Mouse (Mus musculus): ENCODE measurements around the gene 7530416G11Rik.

The 7530416G11Rik gene

DNA sequence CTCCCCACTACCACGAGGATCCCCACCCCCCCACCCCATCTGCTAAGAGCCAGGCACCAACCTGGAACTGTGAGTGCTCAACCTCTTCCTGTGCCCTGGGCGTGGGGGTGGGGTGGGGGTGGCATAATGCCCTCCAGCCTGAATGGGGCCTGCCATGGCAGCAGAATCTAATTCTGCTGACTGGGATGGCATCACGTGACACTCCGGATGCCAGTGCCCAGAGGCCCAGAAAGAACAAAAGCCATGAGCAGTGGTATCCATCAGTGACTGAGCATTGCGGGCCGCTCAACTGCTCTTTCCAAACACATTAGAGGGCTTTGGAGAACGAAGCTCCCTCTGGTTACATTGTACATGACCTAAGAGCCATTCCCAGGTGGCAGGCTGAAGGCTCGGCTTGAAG lies at the start of gene 7530416G11Rik:
Gene 7530416G11Rik, minus strand, starts transcription at position 101 of the 400 bp plus-strand sequence.
- no peak for DNase-seq (ENCODE audit: low read depth, low spot score)

DNA sequence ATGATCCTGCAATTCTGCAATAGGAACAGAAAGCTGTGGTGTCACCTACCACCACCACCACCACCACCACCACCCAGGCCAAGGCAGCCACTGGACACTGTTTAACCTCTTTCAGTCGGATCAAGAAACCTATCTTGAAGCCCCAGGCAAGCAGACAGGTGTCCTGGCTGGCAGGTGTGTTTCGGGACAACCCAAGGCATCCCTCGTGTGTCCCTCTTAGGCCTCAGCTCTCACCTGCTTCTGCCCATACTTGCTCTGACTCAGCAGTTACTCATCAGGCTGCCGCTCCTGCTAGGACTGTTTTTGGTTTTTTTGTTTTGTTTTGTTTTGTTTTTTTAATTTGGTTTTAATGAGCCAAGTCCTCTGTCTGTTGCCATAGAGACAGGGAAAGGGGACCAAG lies 43.5 kb upstream of the 7530416G11Rik start:
- no peak for DNase-seq (ENCODE audit: low read depth, low spot score)

DNA sequence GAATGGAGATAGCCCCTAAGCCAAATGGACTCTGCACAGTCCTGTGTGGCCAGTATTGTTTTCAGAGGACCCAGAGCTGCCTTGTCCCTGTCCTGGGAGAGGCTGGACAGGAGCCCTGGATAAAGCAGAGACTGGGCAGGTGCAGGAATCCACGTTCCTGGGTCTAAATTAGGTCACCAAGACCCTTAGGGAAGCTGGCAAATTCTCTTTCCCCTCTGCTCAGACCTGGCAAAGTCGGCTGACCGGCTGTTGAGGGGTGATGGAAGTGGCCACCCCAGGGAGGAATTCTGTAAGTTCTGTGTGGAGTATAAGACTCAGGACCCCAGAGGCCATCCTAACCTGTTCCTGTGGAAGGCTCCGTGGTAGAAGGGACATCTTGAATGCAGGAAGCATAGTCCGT lies 42.3 kb upstream of the 7530416G11Rik start:
- DNase-seq (ENCODE audit: low read depth, low spot score): no peak

DNA sequence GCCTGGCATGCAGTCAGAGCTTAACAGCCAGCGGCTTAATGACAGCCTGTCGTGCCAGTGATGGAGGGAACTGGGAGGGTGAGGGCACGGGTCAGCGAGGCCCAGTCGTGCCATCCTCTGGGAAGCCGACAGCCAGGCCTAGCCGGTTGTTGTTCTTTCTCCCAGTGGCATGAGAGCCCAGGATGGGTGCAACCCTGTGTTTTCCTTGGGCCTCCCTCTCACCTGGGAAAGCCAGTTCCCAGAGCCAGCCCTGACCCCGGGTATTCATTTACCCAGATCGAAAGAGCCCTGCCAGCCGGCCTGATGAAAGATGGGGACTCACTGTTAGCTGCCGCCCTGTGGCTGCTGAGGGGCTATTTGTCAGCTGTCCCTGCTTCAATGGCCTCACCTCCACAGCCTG lies 35.1 kb upstream of the 7530416G11Rik start:
- no peak for DNase-seq (ENCODE audit: low read depth, low spot score)

DNA sequence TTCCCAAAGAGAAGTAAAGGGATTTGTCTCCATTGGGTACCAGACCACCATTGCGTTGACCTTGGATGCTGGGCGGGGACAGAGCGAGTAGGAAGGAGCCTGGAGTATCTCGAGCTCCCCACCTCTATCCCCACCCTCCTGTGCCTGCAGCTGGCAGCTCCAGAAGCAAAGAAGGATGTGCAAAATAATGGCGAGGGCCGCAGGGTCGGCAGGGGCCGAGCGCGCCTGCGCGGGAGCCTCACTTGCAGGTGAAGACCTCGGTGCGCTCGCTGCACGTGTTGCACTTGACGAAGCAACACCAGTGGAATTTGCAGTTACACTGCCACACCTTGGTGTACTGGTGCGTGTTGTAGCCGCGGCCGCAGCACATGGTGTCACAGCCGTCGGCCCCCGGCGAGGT lies 34.1 kb upstream of the 7530416G11Rik start:
- peak; percentile 39 for DNase-seq (ENCODE audit: low read depth, low spot score)

DNA sequence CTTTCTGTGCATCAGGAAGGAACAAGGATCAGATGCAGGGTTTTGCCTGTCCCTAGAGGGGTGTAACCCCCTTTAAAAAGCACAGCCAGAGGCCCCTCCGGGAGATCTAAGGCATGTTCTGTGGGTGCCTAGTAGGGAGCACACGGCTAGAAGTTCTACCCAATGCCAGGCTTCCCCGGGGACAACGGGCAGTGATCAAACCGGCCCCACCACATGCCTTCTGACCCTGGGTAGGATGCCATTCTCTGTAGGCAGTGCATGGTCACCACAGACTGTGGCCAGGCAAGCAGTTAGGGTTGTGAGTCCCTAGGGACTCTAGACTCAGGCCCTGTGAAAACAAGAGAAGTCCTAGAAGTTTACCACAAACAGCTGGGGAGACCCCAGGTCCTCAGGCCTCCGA lies 31.6 kb upstream of the 7530416G11Rik start:
- no peak for DNase-seq (ENCODE audit: low read depth, low spot score)

DNA sequence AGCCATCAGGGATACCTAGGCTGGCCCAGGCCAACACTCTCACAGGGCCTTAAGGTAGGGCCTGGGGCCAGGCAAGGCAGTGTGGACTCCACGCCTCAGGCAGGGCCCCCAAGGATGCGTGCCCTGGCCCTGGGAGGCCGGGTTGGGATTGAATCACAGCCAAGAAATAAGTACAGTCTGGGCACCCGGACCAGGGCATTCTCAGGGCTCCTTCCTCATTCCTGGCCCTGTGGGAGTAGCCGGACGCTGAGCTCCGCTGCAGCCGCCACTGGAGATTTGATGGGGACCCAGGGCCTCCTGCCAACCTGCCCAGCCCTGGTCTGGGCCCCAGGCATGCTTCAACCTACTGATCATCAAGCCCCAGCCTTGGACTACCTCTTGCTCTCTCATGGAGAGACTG lies 31.2 kb upstream of the 7530416G11Rik start:
- no peak for DNase-seq (ENCODE audit: low read depth, low spot score)

DNA sequence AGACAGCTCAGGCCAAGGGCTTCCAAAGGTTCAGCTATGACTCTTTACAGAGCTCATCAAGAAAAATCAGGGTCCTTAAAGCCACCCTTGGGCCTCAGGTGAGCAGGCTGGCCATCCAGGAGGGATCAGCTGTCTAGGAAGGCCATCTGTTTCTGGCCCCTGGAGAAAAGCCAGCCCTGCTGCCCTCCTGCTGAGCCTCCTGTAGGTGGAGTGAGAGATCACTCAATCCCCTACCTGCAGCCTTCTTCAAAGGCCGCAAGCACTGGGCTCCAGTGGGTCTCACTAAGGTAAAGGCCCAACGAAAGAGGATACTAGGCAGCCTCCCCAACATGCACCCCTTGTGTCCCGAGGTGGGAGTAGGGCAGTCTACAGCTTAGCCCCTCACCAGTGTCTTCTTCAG lies 29.0 kb upstream of the 7530416G11Rik start:
- no peak for DNase-seq (ENCODE audit: low read depth, low spot score)

DNA sequence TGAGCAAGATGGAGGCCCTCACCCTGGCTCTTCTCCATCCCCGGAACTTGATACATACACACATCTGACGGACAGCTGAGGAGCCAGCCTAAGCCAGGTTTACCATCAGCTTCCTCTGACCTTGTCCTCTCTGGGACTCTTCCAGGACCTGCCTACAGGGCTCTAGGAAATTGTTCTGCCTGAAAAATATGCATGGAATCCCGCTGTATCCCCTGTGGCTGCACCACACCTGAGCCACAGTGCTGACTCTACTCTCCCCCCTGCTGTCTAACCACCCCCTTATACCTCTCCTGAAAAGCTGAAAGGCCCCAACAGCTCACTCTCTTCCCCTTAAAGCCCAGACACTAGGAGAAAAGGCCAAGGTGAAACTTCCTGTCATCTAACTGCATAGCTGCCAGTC lies 26.9 kb upstream of the 7530416G11Rik start:
- peak; percentile 35 for DNase-seq (ENCODE audit: low read depth, low spot score)

DNA sequence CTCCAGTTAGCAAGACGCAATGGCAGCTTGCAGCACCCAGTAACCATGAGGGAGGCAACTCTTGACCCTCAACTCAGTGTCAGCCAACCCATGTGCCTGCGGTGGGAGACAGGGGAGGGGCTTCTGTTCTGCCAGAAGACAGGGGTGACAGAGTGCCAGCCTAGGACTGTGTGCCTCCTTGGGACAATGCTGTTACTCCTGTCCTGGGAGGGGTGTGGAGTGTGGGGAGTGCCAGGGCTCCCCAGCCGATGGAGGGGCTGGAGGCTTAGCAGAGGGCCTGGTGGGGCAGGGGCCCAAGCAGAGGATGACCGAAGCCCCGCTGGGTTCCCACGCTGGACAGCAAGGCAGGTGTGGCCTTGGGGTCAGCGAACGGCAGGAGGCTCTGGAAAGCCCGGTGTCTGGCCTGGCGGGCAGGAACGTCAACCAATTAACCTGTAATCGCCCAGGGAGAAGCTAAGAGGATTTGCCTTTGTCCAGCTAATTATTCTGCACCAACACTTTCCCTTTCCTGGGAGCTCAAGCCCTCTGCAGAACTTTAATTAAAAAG lies 21.4 kb upstream of the 7530416G11Rik start:
- DNase-seq (ENCODE audit: low read depth, low spot score): no peak

DNA sequence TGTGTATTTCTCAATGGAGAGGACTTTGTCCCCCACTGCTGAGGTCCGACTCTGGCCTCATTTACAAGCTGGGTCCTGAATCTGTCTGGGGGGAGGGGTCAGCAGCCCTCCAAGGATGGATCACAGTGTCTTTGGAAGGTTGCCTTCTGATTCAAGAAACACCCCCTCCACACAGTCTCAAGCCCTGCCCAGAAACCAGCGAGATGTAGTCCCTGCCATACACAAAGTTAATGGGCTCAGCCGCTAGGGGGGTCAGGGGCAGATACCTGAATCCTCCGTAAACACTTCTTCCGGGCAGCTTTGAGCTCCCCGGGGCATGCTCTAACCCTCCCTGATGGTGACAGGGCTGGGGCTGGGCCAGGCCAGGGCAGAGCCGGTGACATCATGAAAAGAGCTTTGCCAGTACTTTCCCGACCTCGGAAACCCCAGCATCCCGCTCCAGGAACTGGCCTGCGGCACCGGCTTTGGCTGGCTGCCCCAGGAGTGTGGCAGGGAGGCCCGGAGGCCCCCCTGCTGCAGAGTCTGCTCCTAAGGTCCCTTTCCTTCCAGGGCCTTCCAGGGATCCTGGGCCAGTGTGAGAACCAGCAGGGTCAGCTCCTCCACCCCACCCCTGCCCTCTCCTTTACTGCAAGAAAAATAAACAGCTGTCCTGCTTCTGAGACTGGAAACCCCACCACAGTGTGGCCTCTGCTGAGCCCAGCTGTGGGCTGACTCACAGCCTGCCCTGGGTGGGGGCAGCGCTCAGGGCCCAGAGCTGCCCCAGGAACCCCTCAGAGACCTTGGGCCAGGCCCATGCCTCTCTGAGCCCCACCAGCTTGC lies 20.4 kb upstream of the 7530416G11Rik start:
- DNase-seq (ENCODE audit: low read depth, low spot score): peak; percentile 51

DNA sequence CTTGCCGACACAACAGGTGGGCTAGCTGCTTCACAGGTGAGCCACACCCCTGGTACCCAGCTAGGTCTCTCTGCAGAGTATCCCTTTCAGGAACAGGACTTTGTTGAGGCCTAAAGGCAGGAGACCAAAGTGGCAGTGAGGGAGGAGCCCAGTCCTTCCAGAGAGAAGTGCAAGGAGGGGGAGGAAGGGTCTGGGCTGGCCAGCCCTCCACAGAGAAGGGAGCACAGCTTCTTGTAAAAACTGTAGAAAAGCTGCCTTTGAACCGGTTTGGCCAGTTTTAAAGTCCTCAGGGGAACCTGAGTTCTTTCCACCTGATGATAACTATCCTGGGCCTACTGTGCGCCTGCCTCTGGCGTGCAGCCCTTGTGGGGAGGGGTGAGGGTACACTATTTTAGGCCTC lies 16.4 kb upstream of the 7530416G11Rik start:
- DNase-seq (ENCODE audit: low read depth, low spot score): no peak

DNA sequence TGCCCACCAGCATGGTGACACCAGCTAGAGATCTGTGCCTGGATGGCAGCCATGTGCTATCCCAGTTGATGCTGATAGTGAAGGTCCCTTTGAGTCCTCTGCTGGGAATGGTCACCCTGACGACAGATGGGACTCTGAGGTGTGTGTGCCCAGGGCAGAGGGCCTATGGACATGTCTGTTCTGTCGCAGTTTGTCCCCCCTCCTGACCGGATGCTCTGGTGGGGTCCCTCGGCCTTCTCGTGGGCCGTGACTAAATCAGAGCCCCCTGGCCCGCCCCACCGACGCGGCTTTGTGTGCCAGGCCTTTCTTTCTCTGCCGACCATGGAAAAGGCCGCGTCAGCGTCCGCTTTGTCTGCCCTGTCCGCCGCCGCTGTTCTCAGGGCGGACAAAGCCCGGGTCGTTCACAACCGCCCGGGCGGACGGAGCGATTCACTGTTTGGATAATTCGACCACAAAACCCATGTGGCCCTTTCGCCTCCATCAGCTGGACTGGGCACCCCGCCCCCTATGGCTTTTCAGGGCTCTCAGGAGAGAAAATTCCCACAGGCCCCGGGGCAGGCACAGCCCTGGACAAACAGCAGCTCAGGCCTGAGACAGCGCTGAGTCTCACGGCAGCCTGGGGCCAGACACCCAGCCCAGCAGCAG lies 4.5 kb upstream of the 7530416G11Rik start:
- DNase-seq (ENCODE audit: low read depth, low spot score): no peak

DNA sequence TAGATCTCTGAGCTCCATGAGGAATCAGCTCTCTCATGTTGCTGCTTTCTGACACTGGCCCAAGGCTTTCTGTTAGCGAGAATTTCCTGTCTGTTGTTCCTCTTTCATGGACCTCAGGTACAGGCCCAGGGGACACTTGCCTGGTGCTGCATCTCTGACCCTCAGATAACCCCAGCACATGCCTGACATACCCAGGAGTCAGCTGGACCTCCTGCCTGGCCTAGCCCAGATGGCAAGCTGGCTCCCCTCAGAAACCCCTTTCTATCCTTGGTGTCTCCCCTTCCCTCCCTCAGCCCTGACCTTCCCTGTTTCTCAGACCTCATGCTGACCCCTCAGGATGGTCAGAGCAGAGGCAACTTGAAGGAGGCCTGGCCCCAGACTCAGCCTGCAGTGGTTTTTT lies 3.7 kb upstream of the 7530416G11Rik start:
- DNase-seq (ENCODE audit: low read depth, low spot score): no peak

DNA sequence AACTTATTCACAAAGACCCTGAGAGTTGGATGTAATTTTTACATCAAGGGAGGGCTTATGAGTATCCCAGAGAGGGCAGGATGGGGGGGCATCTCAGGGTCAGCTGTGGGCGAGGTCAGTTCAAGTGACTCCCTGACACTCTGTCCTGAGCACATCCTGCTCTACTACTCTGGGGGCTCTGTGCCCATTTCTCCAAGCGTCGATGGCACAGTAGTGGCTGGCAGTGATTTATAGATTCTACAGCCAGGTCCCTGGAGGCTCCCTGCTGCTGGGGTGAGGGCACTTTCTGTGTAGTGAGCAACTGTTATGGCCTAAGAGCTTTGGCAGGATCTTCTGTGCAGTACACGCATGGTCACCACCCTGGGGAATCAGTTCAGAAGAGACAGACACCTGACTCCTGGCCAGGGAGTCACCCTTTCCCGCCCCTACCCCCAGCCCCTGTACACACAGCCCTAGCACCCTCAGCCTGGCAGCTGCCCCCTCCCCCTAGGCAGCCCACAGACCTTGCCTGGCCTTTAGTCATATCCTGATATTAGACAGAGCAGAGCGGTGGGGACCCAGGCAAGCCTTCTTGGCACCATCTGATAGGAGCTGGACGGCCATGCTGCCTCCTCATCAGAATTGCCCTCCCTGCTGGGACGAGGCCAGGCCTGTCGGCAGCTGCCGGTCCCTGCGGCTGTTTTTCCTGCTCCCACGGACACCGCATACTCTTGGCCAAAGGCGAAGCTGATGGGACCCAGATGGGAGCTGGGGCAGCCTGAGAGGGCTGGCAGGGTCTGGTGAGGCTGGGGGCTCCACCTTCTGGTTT lies 2.3 kb upstream of the 7530416G11Rik start:
- DNase-seq (ENCODE audit: low read depth, low spot score): no peak

DNA sequence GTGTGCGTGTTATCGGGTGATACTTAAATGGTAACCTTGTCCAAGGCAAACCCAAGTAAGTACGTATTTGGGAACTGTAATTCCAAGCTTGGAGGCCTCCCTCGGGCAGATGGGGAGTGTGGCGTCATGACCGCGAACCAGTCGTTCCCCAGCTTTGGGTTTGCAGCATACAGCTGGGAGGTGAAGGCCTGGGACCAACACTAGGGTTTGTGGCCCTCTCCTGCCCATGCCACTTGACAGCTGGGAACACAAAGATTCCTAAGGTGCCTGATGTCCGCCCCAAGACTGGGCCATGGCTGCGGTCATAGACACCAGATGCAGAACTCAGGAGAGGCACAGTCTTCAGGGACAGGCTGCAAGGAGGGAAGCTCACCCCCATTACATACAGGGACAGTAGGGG lies 2.8 kb downstream of the 7530416G11Rik start:
- no peak for DNase-seq (ENCODE audit: low read depth, low spot score)

DNA sequence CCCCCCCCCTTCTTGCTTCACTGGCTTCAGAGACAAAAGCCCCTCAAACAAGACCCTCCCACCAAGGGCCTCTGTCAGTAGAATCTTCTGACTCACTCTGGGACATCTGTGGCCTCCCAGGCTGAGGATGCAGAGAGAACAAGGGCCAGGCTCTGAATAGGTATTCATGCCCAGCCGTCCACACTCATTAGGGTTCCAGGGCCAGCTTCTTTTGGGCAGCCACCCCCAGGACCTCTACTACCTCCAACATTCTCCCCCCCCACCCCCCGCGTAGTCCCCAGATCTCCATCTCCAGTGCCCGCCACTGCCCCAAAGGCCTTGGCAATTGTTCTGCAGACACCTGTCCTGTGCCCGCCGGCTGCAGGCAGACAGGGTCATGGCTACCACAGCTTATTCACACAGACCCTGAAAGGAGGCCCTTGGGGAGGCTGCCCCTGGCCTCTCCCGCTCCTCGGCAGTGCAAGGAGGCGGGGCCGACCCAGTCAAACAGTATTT lies 5.0 kb downstream of the 7530416G11Rik start:
- no peak for DNase-seq (ENCODE audit: low read depth, low spot score)

DNA sequence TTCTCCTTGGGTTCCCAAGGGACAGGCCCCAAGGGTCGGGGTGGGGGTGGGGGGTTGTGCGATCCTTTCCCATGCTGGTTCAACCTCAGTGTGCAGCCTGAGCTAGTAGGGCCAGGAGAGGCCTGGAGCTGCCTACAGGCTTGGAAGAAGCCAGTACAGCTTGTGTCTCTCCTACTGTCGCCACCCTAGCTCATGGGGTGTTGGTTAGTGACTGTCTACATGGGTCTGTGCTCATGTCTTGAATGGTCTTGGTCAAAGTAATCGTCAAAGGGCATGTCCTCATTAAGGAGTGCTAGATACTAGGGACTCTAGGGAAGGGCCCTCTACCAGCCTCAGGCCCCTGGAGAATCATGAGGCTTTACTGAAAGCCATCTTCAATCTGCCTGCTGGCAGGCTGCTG lies 5.5 kb downstream of the 7530416G11Rik start:
- DNase-seq (ENCODE audit: low read depth, low spot score): no peak

DNA sequence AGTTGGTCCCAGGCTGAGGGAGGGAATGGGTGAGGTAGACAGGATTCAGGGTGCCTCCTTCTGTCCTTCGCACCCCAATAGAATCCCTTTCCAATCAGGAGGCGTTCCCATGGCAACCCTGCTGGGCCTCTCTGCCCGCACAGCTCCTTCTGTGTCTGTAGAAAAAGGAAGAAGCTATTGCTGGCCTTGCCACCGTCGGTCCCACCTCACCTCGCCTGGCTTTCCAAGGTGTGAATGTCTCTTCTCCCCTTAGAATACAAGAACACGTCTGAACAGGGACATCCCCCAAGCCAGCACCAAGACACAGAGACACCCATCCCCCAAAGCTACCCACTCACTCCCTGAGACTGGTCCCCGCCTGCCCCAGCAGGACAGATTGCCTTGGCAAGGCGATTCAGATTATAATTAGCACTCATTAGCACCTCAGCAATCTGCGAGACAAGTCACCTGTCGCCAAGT lies 8.8 kb downstream of the 7530416G11Rik start:
- DNase-seq (ENCODE audit: low read depth, low spot score): peak; percentile 27

DNA sequence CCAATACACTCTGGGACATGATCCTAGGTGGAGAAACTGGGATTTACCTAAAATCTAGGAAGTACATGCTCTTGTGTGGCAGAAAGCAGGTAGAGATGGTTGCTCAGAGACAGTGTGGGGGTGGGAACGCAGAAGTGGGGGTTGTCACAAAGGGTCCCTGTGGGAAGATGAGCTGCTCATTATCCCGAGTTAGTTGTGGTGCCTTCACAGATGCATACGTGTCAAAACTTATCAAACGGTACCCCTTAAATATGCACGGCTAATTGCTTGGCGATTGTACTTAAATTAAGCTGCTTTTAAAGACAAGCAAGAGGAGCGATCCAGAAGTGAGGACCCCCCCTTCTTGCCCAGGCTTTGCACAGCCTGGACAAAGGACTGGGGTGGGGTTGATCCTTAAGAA lies 13.3 kb downstream of the 7530416G11Rik start:
- no peak for DNase-seq (ENCODE audit: low read depth, low spot score)

DNA sequence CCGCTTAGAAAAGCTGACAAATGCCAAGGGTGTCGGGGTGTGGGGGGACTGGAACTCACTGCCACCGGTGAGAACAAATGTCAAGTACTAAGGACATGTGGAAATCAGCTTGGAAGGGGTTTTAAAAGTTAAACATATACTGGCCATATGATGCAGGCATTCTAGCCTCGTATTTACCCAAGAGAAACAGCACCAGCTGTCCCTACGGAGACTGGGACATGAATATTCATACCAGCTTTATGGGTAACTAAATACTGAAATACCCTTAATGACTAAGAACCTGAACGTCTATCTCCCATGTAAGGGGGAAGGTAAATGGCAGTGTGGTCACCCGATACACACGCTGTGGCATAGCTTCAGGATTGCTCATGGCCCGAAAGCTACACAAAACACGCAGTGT lies 14.1 kb downstream of the 7530416G11Rik start:
- DNase-seq (ENCODE audit: low read depth, low spot score): no peak

DNA sequence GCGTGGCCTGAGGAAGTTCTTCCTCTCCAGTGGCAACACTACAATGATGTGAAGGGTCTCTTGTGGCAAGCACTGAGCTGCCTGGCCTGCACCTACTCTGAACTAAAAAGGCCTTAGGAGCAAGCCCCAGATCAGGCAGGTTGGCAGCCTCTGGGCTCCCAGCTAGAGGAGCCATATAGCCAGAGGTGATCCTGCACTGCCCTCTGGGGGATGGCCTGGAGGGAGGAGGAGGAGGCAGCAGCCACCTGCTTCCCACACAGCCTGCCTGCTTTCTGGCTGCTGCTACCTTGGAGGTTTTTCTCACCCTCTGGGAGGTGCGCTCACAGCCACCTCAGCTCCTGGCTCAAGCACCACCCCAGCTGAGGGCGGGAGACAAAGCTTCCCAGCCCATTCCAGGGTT lies 22.4 kb downstream of the 7530416G11Rik start:
- DNase-seq (ENCODE audit: low read depth, low spot score): peak; percentile 50
